Mouse (Mus musculus): ENCODE measurements around the gene Cst11. TPM values are rescaled to one million over a fixed set of nuclear protein-coding genes. Genes with fewer than 3 reads are reported as not detected.

The Cst11 gene
- polyA plus RNA-seq (2012; rRNA removed): not detected in 2 replicates

DNA sequence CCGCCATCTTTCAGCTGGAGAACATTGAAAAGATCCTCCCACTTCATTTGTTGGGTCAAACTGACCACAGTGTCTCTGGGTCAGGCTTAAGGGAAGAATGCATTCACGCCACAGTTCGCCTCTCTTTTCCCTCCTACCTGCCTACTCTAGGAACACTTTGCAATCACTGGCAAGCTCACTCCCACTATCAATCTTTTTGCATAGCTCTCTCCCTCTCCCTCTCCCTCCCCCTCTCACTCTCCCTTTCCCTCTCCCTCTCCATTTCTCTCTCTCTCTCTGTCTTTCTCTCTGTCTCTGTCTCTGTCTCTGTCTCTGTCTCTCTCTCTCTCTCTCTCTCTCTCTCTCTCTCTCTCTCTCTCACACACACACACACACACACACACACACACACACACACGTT lies at the start of gene Cst11:
TSS of gene Cst11 (minus strand) at position 101 of the 400 bp plus-strand sequence.

DNA sequence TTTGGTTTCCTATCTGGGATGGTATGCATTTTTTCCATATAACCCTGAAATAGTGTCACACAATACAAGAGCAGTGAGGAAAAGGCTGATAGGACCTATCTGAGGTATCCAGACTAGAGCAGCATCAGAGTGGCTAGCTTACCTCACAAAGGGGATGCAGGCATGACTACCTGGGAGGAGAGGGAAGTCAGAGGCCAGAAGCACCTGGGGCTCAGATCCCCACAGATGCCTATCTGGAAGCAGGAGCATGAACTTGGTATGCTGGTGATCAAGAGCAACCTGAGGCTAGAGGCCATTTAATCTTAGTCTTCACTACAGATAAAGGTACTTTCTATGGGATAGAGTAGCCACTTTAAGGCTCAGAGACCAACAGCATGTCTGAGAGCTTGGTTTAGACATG lies 48.6 kb upstream of the Cst11 start, which contains the start of gene Cst13:
TSS of gene Cst13 (plus strand) at position 173 of the 400 bp plus-strand sequence.

DNA sequence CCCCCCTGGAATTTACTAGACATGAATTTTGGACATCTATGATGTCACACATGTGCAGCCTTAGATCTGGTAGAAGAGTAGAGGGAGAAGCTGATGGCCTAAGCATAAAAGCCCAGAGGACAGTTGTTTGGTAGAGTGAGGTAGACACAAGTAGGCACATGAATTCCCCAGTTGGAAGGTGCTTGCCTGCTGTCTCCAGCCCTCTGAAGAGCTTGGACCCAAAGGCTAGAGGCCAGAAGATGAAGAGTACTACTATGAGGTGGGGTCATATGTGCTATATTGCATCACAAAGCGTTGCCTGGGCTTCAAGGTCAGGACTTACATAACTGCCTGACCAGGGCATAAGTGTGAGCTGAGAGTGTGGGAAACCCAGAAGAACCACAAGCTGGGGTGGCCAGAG lies 27.2 kb upstream of the Cst11 start, which contains the start of gene Cst8:
TSS of gene Cst8 (plus strand) at position 301 of the 400 bp plus-strand sequence.

DNA sequence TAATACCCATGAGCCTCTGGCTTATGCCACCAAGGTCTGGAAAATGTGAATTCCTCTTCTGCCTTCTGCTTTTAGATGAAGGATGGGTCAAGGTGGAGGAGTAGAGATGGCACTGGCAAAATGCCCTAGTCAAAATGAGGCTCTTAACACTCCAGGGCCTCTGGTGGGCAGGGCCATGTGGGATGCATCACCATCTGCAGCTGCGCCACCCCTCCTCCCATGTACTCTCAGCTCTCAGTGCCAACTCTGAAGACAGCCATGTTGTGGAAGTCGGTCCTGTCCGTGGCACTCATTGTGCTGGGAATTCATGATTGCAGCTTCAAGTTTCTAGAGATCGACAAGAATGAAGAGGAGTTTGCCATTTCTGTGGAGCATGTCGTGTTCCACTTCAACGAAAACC lies 17.8 kb upstream of the Cst11 start, which contains the start of gene Cst12:
TSS of gene Cst12 (plus strand) at position 220 of the 400 bp plus-strand sequence.

DNA sequence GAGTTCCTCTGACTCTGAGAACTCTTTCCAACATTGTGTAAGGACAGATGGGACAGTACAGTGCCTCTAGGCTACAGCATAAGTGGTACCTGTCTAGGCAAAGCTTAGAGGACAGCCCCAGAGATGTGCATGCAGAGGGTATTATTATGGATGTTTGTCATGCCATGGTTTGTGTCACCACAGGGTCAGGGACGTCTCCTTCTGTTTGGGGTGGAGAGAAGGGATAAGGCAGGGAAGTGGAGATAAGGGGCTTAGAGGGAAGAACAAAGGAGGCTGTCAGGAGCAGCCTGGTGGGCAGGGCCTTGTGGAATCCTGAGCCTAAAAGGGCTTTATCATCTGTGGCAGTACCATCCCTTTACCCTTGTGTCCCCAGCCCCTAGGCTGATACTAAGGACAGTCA lies 10.4 kb upstream of the Cst11 start, which contains the start of gene 8030411F24Rik:
TSS of gene 8030411F24Rik (plus strand) at position 301 of the 400 bp plus-strand sequence.

DNA sequence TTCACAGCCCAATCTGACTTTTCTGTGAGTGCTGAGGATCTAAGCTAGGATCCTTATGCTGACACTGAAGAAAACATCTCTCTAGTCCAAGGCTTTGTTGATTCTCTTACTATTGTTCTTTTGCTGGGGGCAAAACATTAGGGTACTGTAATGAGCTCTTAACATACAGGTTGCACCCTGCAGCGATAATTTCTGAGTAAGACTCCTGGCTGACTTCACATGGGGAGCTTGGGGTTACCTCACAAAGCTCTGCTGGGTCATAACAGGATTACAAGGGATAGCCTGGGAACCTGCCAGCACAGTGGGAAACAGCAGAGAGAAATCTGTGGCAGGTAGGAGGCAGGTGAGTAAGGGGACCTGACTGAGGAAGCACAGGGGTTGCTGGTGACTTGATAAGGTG lies 21.2 kb downstream of the Cst11 start, which contains the start of gene Cstl1:
TSS of gene Cstl1 (plus strand) at position 301 of the 400 bp plus-strand sequence.

DNA sequence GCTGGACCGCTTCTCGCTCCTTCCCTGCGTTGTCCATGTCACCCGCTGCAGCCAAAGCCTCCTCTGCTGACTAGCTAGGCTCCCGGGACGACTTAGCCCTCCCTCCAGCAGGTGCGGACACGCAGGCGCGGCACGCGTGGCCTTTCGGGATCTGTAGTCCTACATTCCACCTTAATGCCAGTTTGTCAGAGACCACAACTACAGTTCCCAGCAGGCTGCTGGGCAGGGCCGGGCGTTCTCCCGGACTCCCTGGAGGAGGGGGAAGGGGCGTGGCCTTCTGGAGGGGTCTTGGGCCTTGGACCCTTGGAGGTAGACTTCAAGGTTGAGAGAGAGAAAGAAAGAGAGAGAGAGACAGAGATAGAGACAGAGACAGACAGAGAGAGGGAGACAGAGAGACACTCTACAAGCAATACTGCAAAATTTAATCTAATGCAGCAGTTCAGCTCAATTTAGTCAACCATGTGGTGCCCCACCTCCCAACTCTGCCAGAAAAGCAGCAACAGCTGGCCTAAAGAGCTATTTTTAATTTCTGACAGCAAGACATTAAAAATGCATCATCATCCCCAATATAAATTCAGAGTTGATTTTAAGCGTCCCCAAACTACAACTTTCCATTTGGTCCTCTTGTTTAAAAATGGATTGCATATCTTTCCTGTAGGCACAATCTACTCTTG lies 38.8 kb downstream of the Cst11 start, which contains the start of gene Napb:
TSS of gene Napb (minus strand) at position 141 of the 674 bp plus-strand sequence.

Other genes starting within 250 kb of the Cst11 start
- 27.2 and 31.5 TPM in 2 replicates for gene Nxt1, start 98.9 kb downstream of the Cst11 start, polyA plus RNA-seq (2012; rRNA removed)
- 9.5 and 10.0 TPM in 2 replicates for gene Gzf1, start 90.5 kb downstream of the Cst11 start, polyA plus RNA-seq (2012; rRNA removed)
- gene Napb, start 39.0 kb downstream of the Cst11 start, polyA plus RNA-seq (2012; rRNA removed): 0.53 and 0.74 TPM in 2 replicates
- gene Cstl1, start 21.1 kb downstream of the Cst11 start, polyA plus RNA-seq (2012; rRNA removed): not detected in 2 replicates
- not detected in 2 replicates for gene 8030411F24Rik, start 10.5 kb upstream of the Cst11 start, polyA plus RNA-seq (2012; rRNA removed)
- 0.07 TPM in 1 of 2 replicates, not detected in the other for gene Cst12, start 17.9 kb upstream of the Cst11 start, polyA plus RNA-seq (2012; rRNA removed)
- 0.43 and 0.65 TPM in 2 replicates for gene Cst8, start 27.3 kb upstream of the Cst11 start, polyA plus RNA-seq (2012; rRNA removed)
- not detected in 2 replicates for gene Cst13, start 48.6 kb upstream of the Cst11 start, polyA plus RNA-seq (2012; rRNA removed)
- gene Cst9, start 63.6 kb upstream of the Cst11 start, polyA plus RNA-seq (2012; rRNA removed): 0.19 and 0.22 TPM in 2 replicates
- not detected in 2 replicates for gene 9230104L09Rik, start 93.5 kb upstream of the Cst11 start, polyA plus RNA-seq (2012; rRNA removed)
- 248 and 278 TPM in 2 replicates for gene Cst3, start 104.2 kb upstream of the Cst11 start, polyA plus RNA-seq (2012; rRNA removed)
- not detected in 2 replicates for gene Gm1330, start 231.8 kb upstream of the Cst11 start, polyA plus RNA-seq (2012; rRNA removed)
- gene Gm10750, start 245.7 kb upstream of the Cst11 start, polyA plus RNA-seq (2012; rRNA removed): not detected in 2 replicates